Mouse (Mus musculus) thymus, adult 2 months (tissue): ENCODE results near the gene Gfi1b. TPM values are rescaled to one million over a fixed set of nuclear protein-coding genes. Genes with fewer than 3 reads are reported as not detected.

Experiments
- DNase-seq: peaks from one replicate; pipeline ENCODE4 v3.0.0; 2021
- H3K27ac ChIP-seq: fragments of 200-500 bp; 2 replicates; pipeline ENCODE4 v1.5.1; 2012; ENCODE audit warnings: low read length, control low read depth; ENCODE audit not compliant: control insufficient read depth, insufficient read depth
- H3K27me3 ChIP-seq: fragments of 200-500 bp; 2 replicates; pipeline ENCODE4 v1.6.1; 2012; ENCODE audit warnings: mild to moderate bottlenecking, low read length, moderate library complexity, mixed read lengths; ENCODE audit not compliant: control insufficient read depth, insufficient read depth
- H3K36me3 ChIP-seq: fragments of 200-500 bp; 2 replicates; pipeline ENCODE4 v1.6.1; 2012; ENCODE audit warnings: mild to moderate bottlenecking, low read length, moderate library complexity; ENCODE audit not compliant: control insufficient read depth, insufficient read depth
- H3K4me1 ChIP-seq: fragments of 200-500 bp; replicated peaks from 2 replicates; pipeline ENCODE4 v1.6.1; 2012; ENCODE audit warnings: low read length; ENCODE audit not compliant: control insufficient read depth, insufficient read depth
- H3K4me3 ChIP-seq: fragments of 200-500 bp; 2 replicates; pipeline ENCODE4 v1.5.1; 2012; ENCODE audit warnings: mild to moderate bottlenecking, low read length, control low read depth, moderate library complexity; ENCODE audit not compliant: control insufficient read depth, insufficient read depth
- CTCF ChIP-seq: fragments of 200-500 bp; IDR thresholded peaks from 2 replicates; pipeline ENCODE4 v1.5.1; 2012; ENCODE audit warnings: mild to moderate bottlenecking, control low read depth, low read length, moderate library complexity, borderline replicate concordance; ENCODE audit not compliant: control insufficient read depth, poor library complexity, insufficient read depth; ENCODE audit errors: extremely low read depth
- POLR2A ChIP-seq: fragments of 200-500 bp; IDR thresholded peaks from 2 replicates; pipeline ENCODE4 v1.6.1; 2012; ENCODE audit warnings: mild to moderate bottlenecking, low read length, control low read depth, moderate library complexity; ENCODE audit not compliant: control insufficient read depth, poor library complexity, insufficient read depth; ENCODE audit errors: extremely low read depth
- WGBS: fragments of 180-500 bp; shearing (Covaris S2); methylation state at CpG from one replicate; pipeline ENCODE4 v1.1.7; 2018; 5-methylcytosine and 5-hydroxymethylcytosine counted together
- polyA plus RNA-seq: library from polyadenylated mRNA; depleted of rRNA; stranded (reverse); fragments of >200 nt; gene quantifications from 2 replicates; pipeline ENCODE4 v1.2.3, GENCODE M21; 2012

Gene Gfi1b
- polyA plus RNA-seq, 1 experiment = 1.8 TPM

DNA sequence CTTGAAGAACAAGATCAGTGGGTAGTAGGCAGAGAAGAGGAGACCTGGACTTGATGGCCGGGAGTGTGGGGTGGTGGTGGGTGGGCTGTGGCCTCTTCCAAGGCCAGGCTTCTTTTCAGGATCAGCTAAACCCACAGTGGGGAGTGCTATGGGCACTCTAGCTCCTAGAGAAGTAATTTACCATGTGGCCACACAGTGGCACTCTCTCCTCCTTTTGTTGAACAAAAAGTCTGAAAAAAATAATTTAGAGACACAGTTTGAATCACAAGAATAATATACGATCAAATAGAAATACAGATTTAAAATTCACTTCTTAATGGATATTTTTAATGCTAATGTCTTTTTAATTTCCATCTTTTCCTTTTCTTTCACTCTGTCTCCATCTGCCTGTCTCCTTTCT, 6.3 kb upstream of the Gfi1b start:
- peak; percentile 23 for DNase-seq
- H3K27me3 ChIP-seq = no peaks in the 10 kb centered on the region
- no peaks in the 10 kb centered on the region for H3K36me3 ChIP-seq
- no peak overlapping the region for H3K4me3 ChIP-seq
- TF ChIP-seq CTCF = no peak
- no peak for TF ChIP-seq POLR2A
- 57% methylated on average over 2 of the region's 2 CpGs for WGBS
- H3K4me1 ChIP-seq = peaks cover 14% of the 10 kb centered on the region
- H3K27ac ChIP-seq = no peak overlapping the region

DNA sequence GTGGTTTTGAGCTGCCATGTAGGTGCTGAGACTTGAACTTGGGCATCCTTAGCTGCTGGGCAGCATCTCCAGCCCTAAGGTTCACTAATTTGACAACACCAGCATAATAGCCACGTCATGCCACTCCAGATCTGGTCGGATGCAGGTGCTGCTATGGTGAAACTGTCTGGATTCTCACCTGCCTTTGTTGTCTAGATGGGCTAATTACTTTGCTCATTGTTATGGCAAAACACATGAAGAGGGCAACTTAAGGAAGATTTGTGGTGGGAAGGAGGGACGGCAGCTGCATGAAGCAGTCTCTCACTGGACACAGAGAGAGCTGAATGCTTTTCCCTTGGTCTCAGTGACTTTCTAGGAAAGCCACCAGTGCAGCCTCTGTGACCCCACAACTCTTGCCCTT, 4.3 kb upstream of the Gfi1b start:
- no peak overlapping the region for H3K27ac ChIP-seq
- no peak for DNase-seq
- peaks cover 14% of the 10 kb centered on the region for H3K4me1 ChIP-seq
- TF ChIP-seq CTCF (no peak), POLR2A (no peak)
- 90% methylated on average over 3 of the region's 3 CpGs for WGBS
- H3K27me3 ChIP-seq = no peaks in the 10 kb centered on the region; the same call in 1 of the 2 replicates
- H3K36me3 ChIP-seq = no peaks in the 10 kb centered on the region
- H3K4me3 ChIP-seq = no peak overlapping the region

DNA sequence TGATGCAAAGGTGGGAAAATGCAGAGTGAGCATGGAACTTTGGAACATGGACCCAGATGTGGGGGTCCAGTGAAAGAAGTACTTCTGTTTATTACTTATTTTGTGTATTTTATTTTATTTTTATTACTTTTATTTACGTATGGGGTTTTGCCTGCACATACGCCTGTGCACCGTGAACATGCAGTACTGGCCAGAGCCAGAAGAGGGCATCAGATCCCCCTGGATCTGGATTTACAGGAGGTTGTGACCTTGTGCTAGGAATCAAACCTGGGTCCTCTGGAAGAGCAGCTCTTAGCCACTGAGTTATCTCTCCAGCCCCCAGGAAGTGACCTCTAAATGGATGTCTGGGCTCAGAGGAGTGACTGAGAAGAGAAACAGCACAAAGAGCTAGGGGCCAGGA, 3.1 kb upstream of the Gfi1b start:
- H3K4me1 ChIP-seq = peaks cover 9% of the 10 kb centered on the region
- H3K36me3 ChIP-seq = no peaks in the 10 kb centered on the region
- no peak overlapping the region for H3K4me3 ChIP-seq
- DNase-seq = no peak
- H3K27me3 ChIP-seq = no peaks in the 10 kb centered on the region; the same call in 1 of the 2 replicates
- TF ChIP-seq CTCF = no peak
- TF ChIP-seq POLR2A = no peak
- WGBS = 97% methylated on average over 3 of the region's 3 CpGs
- H3K27ac ChIP-seq = no peak overlapping the region

DNA sequence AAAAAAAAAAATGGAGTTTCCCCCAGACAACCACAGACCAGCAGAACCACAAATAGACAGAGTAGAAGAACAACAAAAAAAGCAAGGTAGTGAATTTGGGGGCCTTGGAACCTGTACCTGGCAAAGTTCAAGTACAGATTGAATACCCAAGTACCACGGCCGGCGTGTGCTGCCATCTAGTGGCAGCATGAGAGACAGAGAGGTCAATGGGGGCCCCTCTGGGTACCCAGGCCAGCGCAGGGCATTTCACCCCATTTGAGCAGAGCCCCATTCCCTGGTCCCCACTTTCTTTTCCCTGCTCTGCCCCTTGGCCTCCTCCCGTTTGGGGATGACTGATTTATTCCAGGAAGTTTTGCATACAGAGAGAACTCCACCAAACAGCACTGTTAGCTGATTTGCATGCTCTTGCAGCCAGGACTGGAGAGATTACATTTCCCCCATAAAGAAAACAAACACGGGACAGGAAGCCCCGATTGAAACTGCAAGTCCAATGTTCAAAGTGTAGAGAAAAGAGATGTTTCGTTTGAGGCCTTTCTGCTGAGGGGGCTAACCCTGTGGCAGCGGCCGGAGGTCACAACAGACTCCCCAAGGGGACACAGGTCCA, 841 bp upstream of the Gfi1b start:
- 25% methylated on average over 10 of the region's 10 CpGs for WGBS
- Histone ChIP-seq H3K4me3 (no peak overlapping the region), H3K4me1 (peaks cover 5% of the 10 kb centered on the region; the same call in 1 of the 2 replicates), H3K27me3 (no peaks in the 10 kb centered on the region; the same call in 1 of the 2 replicates), H3K27ac (no peak overlapping the region), H3K36me3 (no peaks in the 10 kb centered on the region)
- peak; percentile 40 for DNase-seq
- TF ChIP-seq POLR2A (no peak), CTCF (peak; percentile 81; the same call in 1 of the 2 replicates)

DNA sequence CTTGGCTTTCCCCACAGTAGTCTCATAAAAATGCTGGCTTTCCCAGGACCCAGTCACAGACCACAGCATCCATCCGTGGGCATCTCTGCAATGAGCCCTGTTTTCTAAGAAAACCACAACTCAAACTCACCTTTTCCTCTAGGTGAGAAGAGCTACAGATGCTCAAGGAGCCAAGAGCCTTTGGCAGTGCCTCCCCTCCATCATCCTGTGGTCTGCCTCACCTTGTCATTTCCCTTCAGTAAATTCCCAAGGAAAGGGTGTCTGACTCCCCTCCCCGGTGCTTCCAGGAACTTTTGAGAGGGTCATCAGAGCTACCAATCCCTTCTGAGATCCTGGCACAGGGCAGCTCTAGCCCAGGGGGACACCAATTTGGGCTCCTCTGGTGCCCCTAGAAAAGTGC, 671 bp downstream of the Gfi1b start:
- DNase-seq = no peak
- H3K36me3 ChIP-seq = no peaks in the 10 kb centered on the region
- H3K27ac ChIP-seq = no peak overlapping the region
- H3K4me3 ChIP-seq = no peak overlapping the region
- H3K4me1 ChIP-seq = peaks cover 5% of the 10 kb centered on the region; the same call in 1 of the 2 replicates
- TF ChIP-seq CTCF = no peak
- no peak for TF ChIP-seq POLR2A
- no peaks in the 10 kb centered on the region; the same call in 1 of the 2 replicates for H3K27me3 ChIP-seq
- WGBS = 3% methylated on average over 2 of the region's 2 CpGs

DNA sequence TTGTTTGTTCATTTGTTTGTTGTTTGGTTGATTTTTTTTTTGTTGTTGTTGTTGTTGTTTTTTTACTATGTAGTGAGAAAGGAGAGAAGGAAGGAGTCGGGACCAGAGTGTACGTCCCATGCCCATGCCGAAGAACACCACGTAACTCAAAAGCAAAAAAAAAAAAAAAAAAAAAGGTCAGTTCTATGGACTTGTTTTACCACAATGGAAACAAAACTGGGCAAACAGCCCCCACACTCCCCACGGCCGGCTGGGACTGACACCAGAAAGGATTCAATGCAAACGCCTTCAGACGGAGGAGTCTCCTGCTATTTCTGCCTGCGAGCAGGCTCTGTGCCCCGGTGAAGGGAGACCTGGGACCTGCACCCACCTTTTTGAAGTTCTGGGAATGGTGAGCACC, 1.3 kb downstream of the Gfi1b start:
- Histone ChIP-seq H3K27me3 (no peaks in the 10 kb centered on the region; the same call in 1 of the 2 replicates), H3K4me1 (peaks cover 5% of the 10 kb centered on the region; the same call in 1 of the 2 replicates), H3K36me3 (no peaks in the 10 kb centered on the region), H3K4me3 (no peak overlapping the region), H3K27ac (no peak overlapping the region)
- no peak for DNase-seq
- WGBS = 78% methylated on average over 10 of the region's 10 CpGs
- TF ChIP-seq CTCF (no peak), POLR2A (no peak)

DNA sequence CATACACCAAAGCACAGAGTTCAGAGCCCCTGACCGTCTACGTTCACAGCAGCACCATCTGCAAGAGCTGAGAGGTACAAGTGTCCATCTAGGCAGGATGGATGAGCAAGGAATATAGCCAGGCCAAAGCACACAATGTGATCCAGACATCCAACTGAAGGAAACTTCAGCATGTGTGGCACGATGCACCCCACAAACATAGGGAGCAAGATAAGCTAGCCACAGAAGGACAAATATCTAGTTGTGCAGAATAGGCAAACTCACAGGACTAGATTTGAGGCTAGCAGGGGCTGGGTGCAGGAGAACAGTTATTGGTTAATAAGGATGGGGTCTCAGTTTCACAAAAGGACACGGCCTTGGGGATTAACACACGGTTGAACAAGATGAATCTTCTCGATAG, 2.4 kb downstream of the Gfi1b start:
- WGBS = 95% methylated on average over 6 of the region's 6 CpGs
- H3K27ac ChIP-seq = no peak overlapping the region
- TF ChIP-seq POLR2A = no peak
- H3K4me1 ChIP-seq = peaks cover 11% of the 10 kb centered on the region
- H3K36me3 ChIP-seq = no peaks in the 10 kb centered on the region
- no peaks in the 10 kb centered on the region; the same call in 1 of the 2 replicates for H3K27me3 ChIP-seq
- H3K4me3 ChIP-seq = no peak overlapping the region
- no peak for DNase-seq
